Mouse (Mus musculus): ENCODE results near the gene Casz1. TPM values are rescaled to one million over a fixed set of nuclear protein-coding genes. Genes with fewer than 3 reads are reported as not detected.

Gene Casz1
- polyA plus RNA-seq, 1 experiment from 2014 or later = 9.7 TPM

- Histone ChIP-seq H3K27ac (ENCODE audit: low read length) (peak overlapping the region; percentile 51), H3K9ac (replicated peaks; ENCODE audit: low read depth) (no peak overlapping the region), H3K4me2 (replicated peaks; ENCODE audit: low read depth, low read length) (0 out of 2 replicates have a peak overlapping the region, but pooled peaks have one; percentile 25), H3K27me3 (replicated peaks; ENCODE audit: insufficient read depth, low read length) (peaks cover 23% of the 10 kb centered on the region; the same call in 1 of the 2 replicates), H3K36me3 (ENCODE audit: insufficient read depth, low read length) (peaks cover 19% of the 10 kb centered on the region; the same call in 1 of the 2 replicates), H3K4me3 (ENCODE audit: low read depth, low read length) (no peak overlapping the region), H3K9me3 (ENCODE audit: low read length) (no peaks in the 10 kb centered on the region), H3K4me1 (ENCODE audit: insufficient read depth, low read depth, low read length) (peaks cover 22% of the 10 kb centered on the region)
- ATAC-seq (peak; percentile 54), DNase-seq (ENCODE audit: low spot score) (peak; percentile 71)
- WGBS = 38% methylated on average over 24 of the region's 25 CpGs
- TF ChIP-seq EP300 (IDR thresholded peaks at IDR 0.05) = peak; percentile 48; the same call in 1 of the 2 replicates
- no peak for TF ChIP-seq CTCF (IDR thresholded peaks at IDR 0.05)
These were observed 146.9 kb downstream of the Casz1 start for GRCm38 (mm10) chr4:148950932-148951650.

GRCm38 (mm10) chr4:148951821-148952291 is 147.6 kb downstream of the Casz1 start:
- ATAC-seq = no peak
- peaks cover 25% of the 10 kb centered on the region for H3K4me1 ChIP-seq (ENCODE audit: insufficient read depth, low read depth, low read length)
- no peaks in the 10 kb centered on the region for H3K9me3 ChIP-seq (ENCODE audit: low read length)
- H3K36me3 ChIP-seq (ENCODE audit: insufficient read depth, low read length) = peaks cover 14% of the 10 kb centered on the region; the same call in 1 of the 2 replicates
- WGBS = 17% methylated on average over 41 of the region's 44 CpGs
- peaks cover 23% of the 10 kb centered on the region; the same call in 1 of the 2 replicates for H3K27me3 ChIP-seq (replicated peaks; ENCODE audit: insufficient read depth, low read length)
- H3K4me3 ChIP-seq (ENCODE audit: low read depth, low read length) = peak overlapping the region; percentile 17; the same call in 1 of the 2 replicates
- H3K9ac ChIP-seq (replicated peaks; ENCODE audit: low read depth) = no peak overlapping the region
- DNase-seq (ENCODE audit: low spot score) = no peak
- TF ChIP-seq EP300 (IDR thresholded peaks at IDR 0.05) = no peak
- TF ChIP-seq CTCF (IDR thresholded peaks at IDR 0.05) = peak; percentile 24; the same call in 1 of the 2 replicates
- H3K27ac ChIP-seq (ENCODE audit: low read length) = peak overlapping the region; percentile 51; the same call in 1 of the 2 replicates
- peak overlapping the region; percentile 25 for H3K4me2 ChIP-seq (replicated peaks; ENCODE audit: low read depth, low read length)

- peaks cover 14% of the 10 kb centered on the region; the same call in 1 of the 2 replicates for H3K36me3 ChIP-seq (ENCODE audit: insufficient read depth, low read length)
- DNase-seq (ENCODE audit: low spot score) (no peak), ATAC-seq (no peak)
- H3K9ac ChIP-seq (replicated peaks; ENCODE audit: low read depth) = no peak overlapping the region
- H3K4me1 ChIP-seq (ENCODE audit: insufficient read depth, low read depth, low read length) = peaks cover 25% of the 10 kb centered on the region
- peaks cover 23% of the 10 kb centered on the region; the same call in 1 of the 2 replicates for H3K27me3 ChIP-seq (replicated peaks; ENCODE audit: insufficient read depth, low read length)
- 28% methylated on average over 45 of the region's 69 CpGs for WGBS
- no peaks in the 10 kb centered on the region for H3K9me3 ChIP-seq (ENCODE audit: low read length)
- TF ChIP-seq CTCF (IDR thresholded peaks at IDR 0.05) (no peak), EP300 (IDR thresholded peaks at IDR 0.05) (no peak)
- peak overlapping the region; percentile 25; the same call in 1 of the 2 replicates for H3K4me2 ChIP-seq (replicated peaks; ENCODE audit: low read depth, low read length)
- no peak overlapping the region for H3K27ac ChIP-seq (ENCODE audit: low read length)
- peak overlapping the region; percentile 17 for H3K4me3 ChIP-seq (ENCODE audit: low read depth, low read length)
These were observed 148.3 kb downstream of the Casz1 start for GRCm38 (mm10) chr4:148952328-148953222.

GRCm38 (mm10) chr4:148955131-148955813 is 151.0 kb downstream of the Casz1 start:
- H3K36me3 ChIP-seq (ENCODE audit: insufficient read depth, low read length) = peaks cover 9% of the 10 kb centered on the region; the same call in 1 of the 2 replicates
- WGBS = 53% methylated on average over 14 of the region's 14 CpGs
- no peaks in the 10 kb centered on the region for H3K9me3 ChIP-seq (ENCODE audit: low read length)
- TF ChIP-seq EP300 (IDR thresholded peaks at IDR 0.05) = peak; percentile 93
- no peak for TF ChIP-seq CTCF (IDR thresholded peaks at IDR 0.05)
- ATAC-seq (peak; percentile 77), DNase-seq (ENCODE audit: low spot score) (peak; percentile 79)
- H3K9ac ChIP-seq (replicated peaks; ENCODE audit: low read depth) = no peak overlapping the region
- H3K4me2 ChIP-seq (replicated peaks; ENCODE audit: low read depth, low read length) = no peak overlapping the region; the same call in 1 of the 2 replicates
- H3K27me3 ChIP-seq (replicated peaks; ENCODE audit: insufficient read depth, low read length) = peaks cover 20% of the 10 kb centered on the region; the same call in 1 of the 2 replicates
- peak overlapping the region; percentile 32; the same call in 1 of the 2 replicates for H3K27ac ChIP-seq (ENCODE audit: low read length)
- peaks cover 25% of the 10 kb centered on the region for H3K4me1 ChIP-seq (ENCODE audit: insufficient read depth, low read depth, low read length)
- no peak overlapping the region for H3K4me3 ChIP-seq (ENCODE audit: low read depth, low read length)

GRCm38 (mm10) chr4:148960011-148960410 is 155.8 kb downstream of the Casz1 start:
- H3K27me3 ChIP-seq (replicated peaks; ENCODE audit: insufficient read depth, low read length) = no peaks in the 10 kb centered on the region
- H3K4me3 ChIP-seq (ENCODE audit: low read depth, low read length) = no peak overlapping the region
- no peak overlapping the region for H3K27ac ChIP-seq (ENCODE audit: low read length)
- 78% methylated on average over 12 of the region's 12 CpGs for WGBS
- DNase-seq (ENCODE audit: low spot score) (no peak), ATAC-seq (no peak)
- H3K9ac ChIP-seq (replicated peaks; ENCODE audit: low read depth) = no peak overlapping the region
- no peak for TF ChIP-seq EP300 (IDR thresholded peaks at IDR 0.05)
- no peak for TF ChIP-seq CTCF (IDR thresholded peaks at IDR 0.05)
- no peaks in the 10 kb centered on the region for H3K9me3 ChIP-seq (ENCODE audit: low read length)
- H3K4me1 ChIP-seq (ENCODE audit: insufficient read depth, low read depth, low read length) = peaks cover 11% of the 10 kb centered on the region
- H3K36me3 ChIP-seq (ENCODE audit: insufficient read depth, low read length) = peaks cover 16% of the 10 kb centered on the region
- H3K4me2 ChIP-seq (replicated peaks; ENCODE audit: low read depth, low read length) = no peak overlapping the region
